Mouse (Mus musculus) retina, postnatal 7 days (tissue): Measurements from ENCODE around the gene Sowahd.
A peak's percentile ranks its signal among the peaks of the same experiment; 100 is the strongest.
"Not testable (repeated sequence)": the region's sequence is repeated elsewhere in the genome, so short reads cannot be mapped to it uniquely, and the experiment has no call there.

Source experiments
- DNase-seq: peaks from one replicate; pipeline ENCODE4 v3.0.0-alpha.2; 2012; ENCODE audit warnings: low read depth, low spot score

The Sowahd gene

DNA sequence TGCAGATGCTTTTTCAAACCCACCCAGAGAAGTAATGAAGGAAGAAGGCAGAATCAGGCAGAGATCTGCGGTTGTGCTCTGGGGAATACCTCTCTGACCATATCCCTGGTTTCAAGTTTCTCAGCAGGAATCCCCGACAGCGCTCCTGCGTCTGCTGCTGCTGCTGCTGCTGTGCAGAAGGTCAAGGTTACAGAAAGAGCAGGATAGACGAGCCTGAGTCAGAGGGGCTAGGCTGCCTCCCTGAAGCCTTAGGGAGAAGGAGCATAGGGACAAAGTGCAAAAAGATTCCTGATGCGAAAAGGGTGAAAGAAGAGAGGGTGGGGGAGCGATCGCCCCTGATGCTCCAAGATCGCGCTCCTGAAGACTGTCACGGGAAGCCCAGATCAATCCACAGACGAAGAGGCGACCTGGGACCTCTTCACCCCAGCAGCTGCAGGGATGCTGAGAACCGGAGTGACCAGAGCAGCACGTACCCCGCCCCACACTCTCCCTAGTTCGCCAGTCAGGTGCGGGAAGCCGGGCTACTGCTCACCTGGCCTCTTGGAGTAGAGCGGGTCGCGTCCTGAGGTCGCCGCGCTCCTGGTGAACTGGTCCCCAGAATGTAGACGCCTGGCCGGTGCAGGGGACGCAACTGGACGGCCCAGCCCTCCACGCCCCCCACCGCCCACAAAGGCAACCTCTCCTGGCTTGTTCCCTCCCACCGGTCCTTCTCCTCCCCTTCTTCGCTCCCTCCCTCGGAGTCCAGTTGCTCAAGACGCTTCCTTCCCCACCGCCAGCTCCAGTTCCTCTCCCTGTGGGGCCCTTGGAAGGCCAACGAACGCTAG is at the start of gene Sowahd:
Gene Sowahd (plus strand): TSS at position 780 of the 824 bp plus-strand sequence.
- DNase-seq: no peak

DNA sequence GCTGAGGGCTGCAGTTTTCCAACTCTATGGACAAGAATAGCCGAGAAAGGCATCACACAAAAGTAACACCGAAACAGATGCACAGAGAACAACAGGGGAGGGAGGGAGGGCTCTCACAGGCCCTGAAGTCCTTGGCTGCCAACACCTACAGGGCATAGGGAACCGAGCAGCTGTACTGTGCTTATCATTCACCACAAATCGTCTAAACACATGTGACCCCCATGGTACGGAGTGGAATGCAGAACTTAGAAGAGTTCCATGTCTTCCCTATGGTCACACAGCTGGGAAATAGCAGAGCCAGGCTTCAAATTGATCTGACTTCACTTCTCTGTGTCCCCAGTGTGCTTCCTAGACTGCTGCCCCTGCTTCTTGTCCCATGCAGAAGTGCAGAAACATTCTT is 34.8 kb upstream of the Sowahd start:
- no peak for DNase-seq

DNA sequence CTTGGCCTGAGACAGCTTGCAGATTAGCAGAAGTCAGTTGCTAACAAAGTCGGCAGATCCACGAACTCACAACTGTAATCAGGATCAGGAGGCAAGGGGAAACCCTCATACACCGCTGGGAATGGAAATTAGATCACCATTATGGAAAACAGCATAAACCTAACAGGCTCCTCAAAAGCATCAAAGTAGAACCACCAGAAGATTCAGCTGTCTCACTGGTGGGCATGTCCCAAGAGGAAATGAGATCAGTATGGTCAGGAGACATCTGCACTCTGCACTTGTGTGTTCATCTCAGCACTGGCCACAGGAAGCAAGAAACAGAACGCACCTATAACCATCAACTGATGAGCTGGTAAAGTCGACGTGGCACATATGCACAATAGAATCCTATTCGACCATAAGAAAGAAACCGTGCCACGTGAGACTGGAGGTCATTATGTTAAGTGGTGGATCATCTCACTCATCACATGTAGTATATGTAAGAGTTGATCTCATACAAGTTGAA is 30.4 kb upstream of the Sowahd start:
- no peak for DNase-seq

DNA sequence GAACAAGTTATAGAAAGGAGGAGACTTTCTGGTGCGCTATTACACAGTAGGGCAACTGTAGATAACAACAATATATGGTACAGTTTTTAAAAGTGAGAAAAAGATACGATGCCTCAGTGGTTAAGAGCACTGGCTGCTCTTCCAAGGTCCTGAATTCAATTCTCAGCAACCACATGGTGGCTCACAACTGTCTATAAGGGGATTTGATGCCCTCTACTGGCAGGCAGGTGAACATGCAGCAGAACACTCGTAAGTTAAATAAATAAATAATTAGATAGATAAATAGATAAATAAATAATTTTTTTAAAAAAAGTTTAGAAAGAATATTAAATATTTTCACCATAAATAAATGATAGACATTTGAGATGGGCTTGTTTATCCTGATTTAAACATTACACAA is 29.6 kb upstream of the Sowahd start:
- DNase-seq: no peak

DNA sequence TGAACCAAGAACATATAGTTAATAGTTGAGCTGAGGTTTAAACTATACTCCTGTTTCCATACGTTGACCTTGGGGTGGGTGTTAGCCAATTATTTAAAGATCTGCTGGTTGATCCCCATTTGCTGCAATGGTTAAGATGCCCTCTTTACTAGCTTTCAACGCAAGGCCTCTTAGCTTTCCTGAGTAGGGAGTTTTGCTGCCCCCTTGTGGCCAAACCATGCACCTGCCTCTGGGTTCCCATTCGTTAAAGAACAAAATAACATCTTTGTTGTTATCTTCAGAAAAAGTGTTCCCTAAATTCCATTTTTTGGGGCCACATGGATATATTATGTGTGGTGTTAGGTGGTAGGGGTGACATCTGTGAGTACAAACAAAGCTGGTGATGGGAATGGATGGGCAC is 26.0 kb upstream of the Sowahd start:
- DNase-seq: peak; percentile 20

DNA sequence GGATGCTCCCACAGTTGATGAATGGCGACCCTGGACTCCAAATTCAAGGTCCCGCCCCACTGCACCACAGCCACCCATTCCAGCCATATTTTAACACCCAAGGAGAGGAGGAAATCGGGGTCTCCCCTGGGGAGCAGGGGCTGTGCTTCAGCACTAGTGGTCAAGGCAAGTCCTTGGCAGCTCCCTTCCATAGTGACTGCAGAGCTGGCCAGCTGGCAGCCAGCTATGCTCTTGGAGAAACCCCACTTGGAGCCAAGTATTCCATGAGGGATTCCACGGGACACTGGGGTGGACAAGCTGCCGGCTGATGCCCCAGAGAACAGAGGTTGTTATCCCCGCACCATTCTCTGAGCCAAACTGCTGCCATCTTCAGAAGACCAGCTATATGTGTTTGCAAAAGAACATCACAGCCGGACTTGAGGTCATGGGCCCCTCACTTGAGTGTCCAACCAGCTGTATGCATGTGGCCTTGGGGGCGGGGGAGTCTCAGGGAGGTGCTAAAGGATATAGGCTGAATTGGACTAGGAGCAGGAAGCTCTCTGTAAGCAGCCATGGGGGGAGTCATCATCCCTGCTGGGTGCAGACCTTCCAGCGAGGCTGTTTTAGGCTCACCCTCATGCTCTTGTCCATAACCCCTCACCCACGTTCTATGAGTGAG is 24.9 kb upstream of the Sowahd start:
- DNase-seq: no peak

DNA sequence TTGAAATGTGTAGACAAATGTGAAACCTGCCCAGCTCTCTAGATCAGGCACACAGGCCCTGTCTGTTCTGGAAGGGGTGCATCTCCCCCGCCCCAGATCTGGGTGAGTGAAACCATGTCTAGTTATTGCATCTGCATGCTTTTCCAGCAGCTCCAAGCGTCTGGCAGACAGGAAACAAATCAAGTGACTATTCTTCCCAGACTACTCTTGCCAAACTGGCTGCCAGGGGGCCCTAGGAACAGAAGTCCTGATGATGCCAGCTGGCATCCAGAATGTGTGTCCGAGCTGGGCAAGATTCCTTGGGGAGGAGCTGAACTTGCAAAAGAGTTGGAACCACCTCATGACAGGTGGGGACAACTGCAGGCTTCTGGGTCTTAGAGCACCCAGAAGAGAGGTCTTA is 20.3 kb upstream of the Sowahd start:
- no peak for DNase-seq

DNA sequence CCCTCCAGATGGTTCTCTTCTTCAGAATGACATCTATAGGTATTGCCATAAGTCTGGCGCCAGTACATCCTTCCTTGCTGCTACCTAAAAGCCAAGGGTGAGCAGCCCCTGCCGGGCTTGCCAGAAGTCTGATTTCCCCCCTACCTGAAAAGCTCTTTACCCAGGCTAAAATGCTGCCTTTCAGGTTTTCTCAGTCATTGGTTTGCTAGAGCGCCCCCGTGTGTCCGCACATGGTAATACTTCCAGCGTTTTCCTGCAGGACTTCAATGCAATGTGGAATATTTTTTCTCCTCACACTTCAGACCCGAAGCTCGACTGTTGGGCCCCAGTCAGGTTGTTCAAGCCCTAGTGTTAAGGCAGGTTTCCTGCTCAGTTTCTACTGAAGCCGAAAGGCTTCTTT is 5.9 kb upstream of the Sowahd start:
- DNase-seq: peak; percentile 27

DNA sequence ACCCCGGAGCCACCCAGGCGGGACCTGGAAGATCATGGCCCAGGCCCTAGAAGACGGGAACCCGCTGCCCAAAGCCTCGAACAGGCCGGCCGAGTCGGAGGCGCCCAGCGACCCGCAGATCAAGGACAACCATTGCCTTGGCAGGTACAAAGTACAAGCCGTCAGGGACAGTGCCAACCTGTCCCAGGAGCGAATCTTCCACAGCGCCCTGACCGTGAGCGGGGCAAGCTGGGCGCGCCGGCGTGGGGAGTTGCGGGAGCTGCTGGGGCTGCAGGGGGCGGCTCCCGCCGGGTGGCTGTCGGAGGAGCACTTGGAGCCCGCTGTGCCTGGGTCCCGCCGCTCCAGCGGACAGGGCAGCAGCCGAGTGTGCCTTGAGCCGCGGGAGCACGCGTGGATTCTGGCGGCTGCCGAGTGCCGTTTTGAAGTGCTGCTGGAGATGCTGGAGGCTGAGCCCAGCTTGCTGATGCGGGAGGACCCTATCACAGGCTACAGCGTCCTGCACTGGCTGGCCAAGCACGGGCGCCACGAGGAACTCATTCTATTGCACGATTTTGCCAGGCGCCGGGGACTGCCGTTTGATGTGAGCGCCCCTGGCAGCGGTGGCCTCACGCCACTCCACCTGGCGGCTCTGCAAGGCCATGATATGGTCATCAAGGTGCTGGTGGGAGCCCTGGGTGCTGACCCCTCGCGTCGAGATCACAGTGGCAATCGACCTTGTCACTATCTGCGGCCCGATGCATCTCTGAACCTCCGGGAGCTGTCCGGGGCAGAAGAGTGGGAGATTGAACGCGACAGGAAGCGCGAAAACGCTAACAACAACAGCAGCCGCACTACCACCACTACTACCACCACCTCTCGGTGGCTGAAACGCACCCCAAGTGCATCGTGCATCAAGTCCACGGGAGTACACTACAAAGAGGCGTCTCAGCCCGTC is 512 bp downstream of the Sowahd start:
- no peak for DNase-seq

DNA sequence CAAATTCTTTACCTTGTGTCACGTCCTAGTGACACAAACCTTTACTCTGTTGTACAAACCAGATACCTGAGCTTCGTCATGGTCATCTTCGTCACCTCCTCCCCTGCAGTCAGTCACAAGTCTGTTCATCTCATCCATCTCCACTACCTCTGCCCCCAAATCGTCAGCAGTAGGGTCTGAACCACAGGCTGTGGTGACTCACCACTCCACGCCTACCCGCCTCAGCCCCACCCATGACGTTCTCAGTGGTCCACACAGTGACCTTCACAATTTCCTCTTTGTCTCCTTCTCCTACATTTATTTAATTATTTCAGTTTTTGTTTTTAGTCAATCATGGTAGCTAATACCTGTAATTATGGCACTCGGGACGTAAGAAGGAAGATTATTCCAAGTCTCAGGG is 15.3 kb downstream of the Sowahd start:
- no peak for DNase-seq

DNA sequence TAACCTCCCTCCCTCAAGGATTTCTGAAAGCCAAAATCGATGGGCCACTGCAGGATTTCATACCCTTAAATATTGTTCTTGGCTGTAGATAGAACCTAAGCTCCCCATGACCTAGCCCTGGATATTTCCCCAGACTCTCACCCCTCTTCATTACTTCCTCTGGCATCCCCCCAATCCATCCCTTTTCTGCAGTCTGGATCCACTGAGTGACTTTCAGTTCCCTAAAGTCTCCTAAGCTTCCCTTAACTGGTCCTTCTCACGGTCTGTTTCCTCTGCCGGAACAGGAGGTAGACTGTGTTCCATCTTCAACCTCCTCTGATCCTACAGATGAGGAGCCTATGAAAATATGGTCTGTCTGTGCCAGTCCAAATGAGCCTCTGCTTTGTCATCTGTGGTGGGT is 18.7 kb downstream of the Sowahd start:
- no peak for DNase-seq

DNA sequence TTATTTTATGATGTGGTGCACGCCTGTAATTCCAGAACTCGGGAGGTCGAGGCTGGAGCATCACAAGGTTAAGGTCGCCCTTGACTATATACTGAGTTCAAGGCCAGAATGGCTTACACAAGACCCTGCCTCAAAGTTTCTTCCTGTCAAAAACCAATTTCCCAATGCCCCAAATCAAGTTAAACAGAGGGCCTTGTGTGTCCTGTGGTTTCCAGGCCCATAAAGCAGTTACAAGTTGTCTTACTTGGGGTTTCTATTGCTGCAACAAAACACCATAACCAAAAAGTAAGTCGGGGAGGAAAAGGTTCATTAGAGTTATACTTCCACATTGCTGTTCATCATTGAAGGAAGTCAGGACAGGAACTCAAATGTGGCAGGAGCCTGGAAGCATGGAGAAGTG is 20.1 kb downstream of the Sowahd start:
- DNase-seq: no peak

DNA sequence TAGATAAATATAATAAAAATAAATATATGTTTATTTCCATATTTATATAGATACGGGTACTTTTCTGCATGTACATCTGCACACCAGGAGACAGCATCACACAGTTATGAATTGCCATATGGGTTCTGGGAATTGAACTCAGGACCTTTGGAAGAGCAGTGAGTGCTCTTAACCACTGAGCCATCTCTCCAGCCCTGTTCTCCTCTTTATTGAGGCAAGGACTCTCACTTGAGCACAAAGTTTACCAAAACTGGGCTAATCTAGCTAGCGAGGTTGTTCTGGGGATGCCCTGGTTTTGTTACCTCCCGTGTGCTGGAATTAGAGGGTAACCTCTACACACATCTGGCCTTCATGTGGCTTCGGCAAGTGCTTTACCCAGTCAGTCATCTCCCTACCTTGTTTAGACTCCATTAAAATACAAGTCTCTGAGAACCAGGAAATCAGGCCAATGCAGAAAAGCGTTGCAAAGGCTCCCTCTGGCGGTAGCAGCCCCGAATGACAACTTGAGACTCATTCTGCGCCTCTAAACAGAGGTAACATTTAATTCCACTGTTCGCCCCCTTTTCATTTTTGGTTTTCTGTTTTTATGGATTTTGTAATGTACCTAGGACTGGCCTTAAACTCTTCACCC is 25.7 kb downstream of the Sowahd start:
- DNase-seq: no peak

DNA sequence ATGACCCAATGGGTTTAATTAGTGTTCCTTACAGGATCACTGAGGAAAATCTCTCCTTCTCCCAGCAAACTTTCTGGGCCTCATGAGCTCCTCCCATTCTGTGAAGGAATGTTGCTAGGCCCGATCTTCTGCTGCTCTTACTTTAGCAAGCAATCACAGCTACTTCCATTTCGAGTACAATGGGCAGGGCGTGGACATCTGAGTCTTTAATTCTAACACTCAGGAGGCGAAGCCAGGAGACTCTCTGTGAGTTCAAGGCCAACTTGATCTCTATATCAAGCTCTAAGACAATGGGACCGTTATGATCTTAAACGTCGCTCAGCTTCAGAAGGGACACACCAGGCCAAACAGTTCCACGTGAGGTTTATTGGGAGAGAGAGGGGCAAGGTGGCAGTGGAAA is 28.0 kb downstream of the Sowahd start:
- no peak for DNase-seq

DNA sequence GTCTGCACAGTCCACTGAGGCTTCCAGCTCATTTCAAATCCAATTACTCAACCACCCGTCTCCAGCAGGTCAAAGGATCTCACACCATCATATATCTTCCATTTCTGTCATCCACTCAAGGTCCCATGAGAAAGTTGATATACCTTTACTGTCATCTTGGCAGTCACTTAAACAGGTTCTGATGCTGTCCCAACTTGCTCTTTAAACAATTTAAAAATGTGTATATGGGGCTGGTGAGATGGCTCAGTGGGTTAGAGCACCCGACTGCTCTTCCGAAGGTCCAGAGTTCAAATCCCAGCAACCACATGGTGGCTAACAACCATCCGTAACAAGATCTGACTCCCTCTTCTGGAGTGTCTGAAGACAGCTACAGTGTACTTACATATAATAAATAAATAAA is 31.7 kb downstream of the Sowahd start:
- DNase-seq: not testable (repeated sequence)

DNA sequence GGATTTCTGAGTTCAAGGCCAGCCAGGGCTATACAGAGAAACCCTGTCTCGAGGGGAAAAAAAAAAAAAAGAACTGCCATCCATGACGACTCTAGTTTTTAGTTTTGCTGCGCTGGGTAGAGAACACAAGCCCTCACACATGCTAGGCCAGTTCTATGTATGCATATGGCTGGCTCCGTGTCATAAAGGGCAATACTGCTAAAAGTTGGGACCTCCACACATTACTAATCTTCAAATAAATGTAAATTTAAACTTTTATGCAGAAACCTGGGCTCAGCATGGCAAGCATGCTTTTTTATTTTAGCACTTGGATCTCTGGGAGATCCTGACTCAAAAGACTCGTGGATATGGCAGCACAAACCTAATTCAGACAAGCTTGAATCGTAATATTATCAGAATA is 32.5 kb downstream of the Sowahd start:
- no peak for DNase-seq

DNA sequence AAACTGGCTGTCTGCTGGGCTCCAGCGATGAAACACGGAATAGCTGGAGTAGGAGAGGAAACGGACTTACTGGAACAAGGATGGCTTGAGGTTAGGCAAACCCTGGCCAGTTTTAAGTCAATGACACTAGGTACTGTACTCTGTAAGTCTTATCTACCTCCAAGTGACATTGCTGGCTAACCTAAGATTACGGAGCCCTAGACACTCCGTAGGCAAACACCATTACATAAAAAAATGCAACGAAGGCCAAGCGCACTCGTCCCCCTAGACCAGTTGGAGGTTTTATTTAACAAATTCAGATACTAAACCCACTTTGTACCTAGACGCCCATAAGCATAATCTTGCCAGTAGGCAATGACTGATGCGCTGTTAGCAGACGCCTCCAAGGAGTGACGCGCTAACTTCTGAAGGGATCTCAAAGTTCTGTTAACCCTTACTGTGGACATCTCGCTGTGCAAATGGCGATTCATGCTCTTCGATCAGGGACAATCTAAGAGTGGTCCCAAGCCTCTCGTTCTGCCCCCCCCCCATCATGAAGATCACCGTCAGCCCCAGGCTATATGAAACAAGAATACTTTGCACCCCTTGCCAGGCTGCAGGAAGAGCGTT is 35.8 kb downstream of the Sowahd start:
- DNase-seq: no peak

DNA sequence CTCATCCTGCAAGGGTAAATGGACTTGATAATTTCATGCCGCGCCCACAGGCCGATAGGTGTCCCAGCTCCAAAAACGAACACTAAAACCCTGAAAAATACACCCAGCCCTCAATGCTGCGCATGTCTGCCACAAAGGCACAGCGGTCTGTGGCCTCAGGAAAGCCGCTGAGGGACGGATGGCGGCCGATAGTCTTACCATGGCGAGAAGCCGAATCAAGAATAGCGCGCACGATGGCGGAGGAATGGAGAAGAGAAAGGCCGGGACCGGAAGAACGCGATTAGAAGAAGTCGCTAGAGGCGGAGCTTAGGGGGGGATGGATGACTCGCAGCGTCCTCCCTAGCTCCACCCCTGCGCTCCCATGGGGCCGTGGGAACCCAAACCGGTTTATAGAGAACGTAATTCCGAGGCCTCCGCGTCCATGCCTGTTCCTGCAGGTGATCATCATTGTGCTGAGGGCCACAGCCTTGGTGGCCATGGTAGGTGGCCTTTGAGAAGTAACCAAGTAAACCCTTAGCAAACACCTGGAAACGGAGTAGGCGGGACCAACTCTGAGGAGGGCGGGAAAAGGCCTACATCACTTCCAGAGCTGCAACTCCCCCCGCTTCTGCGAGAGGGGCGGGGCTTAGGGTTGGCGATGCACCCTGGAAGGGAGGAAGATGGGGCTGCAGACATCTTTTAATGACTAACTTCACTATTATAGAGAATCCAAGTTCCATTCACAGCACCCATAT is 36.4 kb downstream of the Sowahd start, which contains the start of gene Rpl39:
Gene Rpl39 (minus strand): TSS at position 476 of the 734 bp plus-strand sequence.
- DNase-seq: peak; percentile 83

DNA sequence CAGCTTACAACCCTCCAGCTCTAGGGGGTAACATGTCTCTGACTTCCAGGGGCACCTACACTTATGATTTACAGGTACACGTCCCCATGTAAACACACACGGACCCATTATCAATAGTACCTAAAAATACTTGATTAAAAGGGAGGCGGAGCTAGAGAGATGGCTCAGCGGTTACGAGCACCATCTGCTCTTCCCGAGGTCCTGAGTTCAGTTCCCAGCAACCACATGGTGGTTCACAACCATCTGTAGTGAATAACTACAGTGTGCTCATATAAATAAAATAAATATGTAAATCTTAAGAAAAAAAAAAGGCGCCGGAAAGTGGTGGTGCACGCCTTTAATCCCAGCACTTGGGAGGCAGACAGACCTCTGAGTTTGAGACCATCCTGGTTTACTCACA is 37.0 kb downstream of the Sowahd start:
- no peak for DNase-seq

DNA sequence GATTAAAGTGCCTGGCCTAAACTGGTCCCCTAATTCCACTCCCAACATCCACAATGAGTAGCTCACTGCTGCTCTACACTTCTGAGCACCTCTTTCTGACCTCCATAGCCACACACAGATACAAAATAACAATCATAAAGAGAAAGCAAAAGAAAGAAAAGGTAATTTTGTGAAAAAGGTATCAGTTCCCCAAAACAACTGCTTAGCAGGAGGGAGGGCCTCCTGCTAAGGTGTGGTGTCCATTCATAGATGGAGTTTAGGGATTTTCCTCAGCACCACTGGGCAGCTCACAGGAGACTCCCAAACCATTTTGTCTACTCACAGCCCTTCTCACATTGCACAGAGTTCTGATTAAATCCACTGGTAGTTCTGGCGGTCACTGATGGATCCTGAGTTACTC is 40.1 kb downstream of the Sowahd start:
- no peak for DNase-seq
